Mouse (Mus musculus) heart, postnatal 0 days (tissue): ENCODE measurements at regions not wholly inside any gene's neighbourhood (a gene's known extent, or its start where the extent isn't known, plus 50 kb on each side); places are given as distances from the start of the nearest gene placed in this dataset.

Experiments used
- ATAC-seq: fragments of 200-750 bp; cut with Nextera tagmentation; 2 replicates; pipeline ENCODE4 v1.8.0; 2017; ENCODE audit warnings: low read depth, moderate number of reproducible peaks, moderate library complexity; ENCODE audit not compliant: insufficient read depth
- DNase-seq: peaks from one replicate; pipeline ENCODE4 v3.0.0-alpha.2; 2016; ENCODE audit warnings: low spot score
- H3K27ac ChIP-seq: fragments of 300-500 bp; sonication (generic); 2 replicates; pipeline ENCODE4 v1.5.1; 2014; ENCODE audit warnings: low read depth, mild to moderate bottlenecking
- H3K27me3 ChIP-seq: fragments of 300-500 bp; sonication (generic); 2 replicates; pipeline ENCODE4 v1.6.1; 2014; ENCODE audit warnings: low read length, mixed read lengths; ENCODE audit not compliant: control insufficient read depth, insufficient read depth
- H3K36me3 ChIP-seq: fragments of 300-500 bp; sonication (generic); replicated peaks from 2 replicates; pipeline ENCODE4 v1.6.1; 2014; ENCODE audit warnings: low read length, mixed read lengths; ENCODE audit not compliant: control insufficient read depth, insufficient read depth
- H3K4me1 ChIP-seq: fragments of 300-500 bp; sonication (generic); 2 replicates; pipeline ENCODE4 v1.6.1; 2014; ENCODE audit warnings: antibody characterized with exemption; ENCODE audit not compliant: control insufficient read depth, insufficient read depth
- H3K4me2 ChIP-seq: fragments of 300-500 bp; sonication (generic); 2 replicates; pipeline ENCODE4 v1.6.1; 2014; ENCODE audit warnings: low read depth, mild to moderate bottlenecking, low read length, moderate library complexity
- H3K4me3 ChIP-seq: fragments of 300-500 bp; sonication (generic); 2 replicates; pipeline ENCODE4 v1.5.1; 2014; ENCODE audit warnings: low read depth, low read length
- H3K9ac ChIP-seq: fragments of 300-500 bp; sonication (generic); replicated peaks from 2 replicates; pipeline ENCODE4 v1.6.1; 2014; ENCODE audit warnings: low read depth, low read length, mixed read lengths
- H3K9me3 ChIP-seq: fragments of 300-500 bp; sonication (generic); replicated peaks from 2 replicates; pipeline ENCODE4 v1.6.1; 2016; ENCODE audit warnings: low read length; ENCODE audit not compliant: control insufficient read depth
- CTCF ChIP-seq: IDR thresholded peaks from 2 replicates; pipeline ENCODE4 v1.5.1; 2016; ENCODE audit warnings: antibody characterized with exemption, control low read depth, low read depth
- EP300 ChIP-seq: IDR thresholded peaks from 2 replicates; pipeline ENCODE4 v1.6.1; 2016; ENCODE audit warnings: antibody characterized with exemption, low read depth
- WGBS: fragments of 180-500 bp; shearing (Covaris S2); extraction: QIAGEN DNeasy Blood & Tissue Kit; methylation state at CpG from one replicate; pipeline ENCODE4 v1.1.7; 2014; 5-methylcytosine and 5-hydroxymethylcytosine counted together

DNA sequence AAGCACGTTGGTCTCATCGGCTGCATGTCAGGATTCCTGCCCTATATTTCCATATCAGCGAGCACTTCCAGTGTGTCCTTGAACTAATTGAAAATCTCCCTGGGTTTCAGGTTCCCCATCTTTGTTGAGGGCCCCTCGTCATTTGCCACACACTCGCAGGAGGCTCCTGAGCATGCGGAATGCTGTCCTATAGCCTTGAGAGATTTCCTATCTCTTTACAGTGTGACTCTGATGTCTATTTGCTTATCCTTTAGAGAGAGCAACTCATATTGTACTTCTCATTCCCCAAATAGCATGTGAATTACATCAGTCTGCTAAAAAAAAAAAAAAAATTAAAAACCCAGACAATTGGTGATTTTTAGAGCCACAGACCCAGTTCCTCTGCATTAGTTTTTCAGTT, 845.1 kb downstream of the 5730522E02Rik start:
- no peak for TF ChIP-seq CTCF
- no peaks in the 10 kb centered on the region for H3K27me3 ChIP-seq
- no peak overlapping the region for H3K9ac ChIP-seq
- 26% methylated on average over 6 of the region's 6 CpGs for WGBS
- no peak overlapping the region for H3K4me2 ChIP-seq
- H3K4me1 ChIP-seq: no peaks in the 10 kb centered on the region
- DNase-seq: no peak
- no peak overlapping the region for H3K4me3 ChIP-seq
- no peaks in the 10 kb centered on the region for H3K9me3 ChIP-seq
- ATAC-seq: no peak
- no peaks in the 10 kb centered on the region for H3K36me3 ChIP-seq
- no peak overlapping the region for H3K27ac ChIP-seq

DNA sequence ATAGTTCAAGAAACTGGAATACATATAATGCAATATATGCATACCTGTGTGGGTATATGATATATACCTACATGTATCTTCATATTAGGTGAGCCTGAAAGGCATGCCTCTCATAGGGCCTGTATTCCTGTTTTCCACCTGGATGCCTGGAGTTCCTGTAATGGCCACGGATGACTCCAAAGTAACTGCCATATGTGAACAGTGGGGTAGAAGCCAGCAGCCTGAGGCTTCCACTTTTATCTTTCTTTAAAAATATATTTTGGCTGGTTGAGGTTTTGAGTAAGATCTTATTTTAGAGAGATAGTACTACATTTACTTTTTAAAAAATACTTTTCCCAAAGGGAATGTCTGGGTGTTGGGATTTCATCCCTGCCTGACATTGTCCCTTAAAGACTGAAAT, 850.8 kb downstream of the 5730522E02Rik start:
- TF ChIP-seq EP300 (no peak), CTCF (no peak)
- 83% methylated on average over 1 of the region's 1 CpGs for WGBS
- no peaks in the 10 kb centered on the region for H3K9me3 ChIP-seq
- no peaks in the 10 kb centered on the region for H3K36me3 ChIP-seq
- ATAC-seq (no peak), DNase-seq (no peak)
- no peak overlapping the region for H3K4me3 ChIP-seq
- no peaks in the 10 kb centered on the region for H3K27me3 ChIP-seq
- H3K4me1 ChIP-seq: no peaks in the 10 kb centered on the region
- H3K9ac ChIP-seq: no peak overlapping the region
- H3K27ac ChIP-seq: no peak overlapping the region
- H3K4me2 ChIP-seq: no peak overlapping the region

DNA sequence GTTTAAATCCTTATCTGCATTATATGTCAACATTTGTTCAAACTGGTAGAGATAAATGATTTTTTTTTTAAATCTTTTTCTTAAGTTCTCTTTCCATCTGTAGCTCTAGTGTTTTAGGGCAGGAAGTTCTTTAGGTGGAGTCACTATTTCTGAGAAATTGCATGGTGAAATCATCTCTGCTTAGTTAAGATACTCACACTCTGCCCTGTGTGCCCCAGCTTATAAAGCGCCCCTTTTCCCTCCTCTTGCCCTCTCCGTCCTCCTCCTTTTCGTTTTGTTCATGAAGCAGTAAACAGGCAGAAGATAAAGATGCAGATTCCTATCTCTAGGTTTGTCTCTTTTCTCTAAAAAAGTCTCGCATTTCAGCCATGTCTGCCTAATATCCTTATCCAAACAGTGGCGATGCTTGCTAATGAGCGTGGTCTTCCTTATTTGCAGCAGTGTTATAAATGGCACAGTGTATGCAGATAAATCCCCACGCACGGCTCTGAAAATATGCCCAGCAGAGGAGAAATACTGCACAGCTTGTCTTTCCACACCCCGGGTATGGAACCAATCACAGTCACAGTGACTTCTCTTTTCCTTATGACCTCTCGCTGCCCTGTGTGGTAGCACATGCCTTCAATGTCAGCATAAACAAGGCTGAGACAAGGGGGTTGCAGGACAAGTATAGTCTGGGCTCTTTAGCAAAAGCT, 852.7 kb downstream of the 5730522E02Rik start:
- Histone ChIP-seq H3K27me3 (no peaks in the 10 kb centered on the region), H3K9ac (no peak overlapping the region), H3K36me3 (no peaks in the 10 kb centered on the region), H3K4me3 (peak overlapping the region; percentile 34), H3K27ac (no peak overlapping the region), H3K4me1 (no peaks in the 10 kb centered on the region), H3K4me2 (peak overlapping the region; percentile 73), H3K9me3 (no peaks in the 10 kb centered on the region)
- TF ChIP-seq EP300 (no peak), CTCF (no peak)
- DNase-seq: peak; percentile 12
- ATAC-seq: 0 out of 2 replicates have a peak, but pooled peaks have one; percentile 49
- 8% methylated on average over 10 of the region's 10 CpGs for WGBS

DNA sequence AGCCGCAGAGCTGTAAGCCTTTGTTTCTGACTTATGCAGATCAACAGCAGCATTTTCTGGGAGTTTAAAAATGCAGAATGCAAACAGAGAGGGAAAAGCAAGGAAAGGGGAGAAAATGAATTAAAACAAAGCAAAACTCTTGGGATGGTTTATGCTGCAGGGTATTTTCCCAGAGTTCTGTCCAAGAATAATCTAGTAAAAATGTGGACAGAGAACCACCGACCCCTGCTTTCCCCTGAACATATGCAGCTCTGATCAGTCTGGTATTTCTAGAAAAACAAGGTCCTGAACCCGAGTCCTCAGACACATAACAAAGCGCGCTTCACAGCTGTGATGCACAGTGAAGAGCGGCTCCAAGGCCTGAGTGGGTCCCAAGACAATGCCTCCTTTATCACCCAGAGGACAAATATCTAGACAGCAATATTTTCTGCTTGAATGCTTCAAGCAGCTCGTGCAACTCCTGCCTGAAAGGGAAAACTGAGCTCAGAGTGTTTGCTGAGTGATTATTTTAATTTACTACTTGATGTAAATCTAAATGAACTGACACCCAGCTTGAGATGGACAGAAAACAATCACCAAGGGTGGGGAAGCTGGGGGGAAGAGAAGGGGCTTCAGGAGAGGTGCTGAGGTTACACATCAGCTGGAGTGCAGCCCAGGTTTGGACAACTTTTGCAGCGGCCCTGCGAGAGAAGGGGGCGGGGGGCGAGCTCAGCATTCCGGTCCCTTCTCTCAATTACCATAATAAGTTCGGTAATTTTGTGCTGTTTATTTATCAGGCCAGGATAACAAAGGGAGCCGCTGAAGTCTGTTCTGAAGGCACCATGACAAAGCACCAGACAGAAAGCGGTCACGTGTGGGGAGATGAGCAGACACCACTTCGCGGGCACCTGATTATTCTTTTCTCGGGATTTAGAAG, 853.6 kb downstream of the 5730522E02Rik start:
- Histone ChIP-seq H3K9ac (no peak overlapping the region), H3K4me1 (no peaks in the 10 kb centered on the region), H3K27ac (no peak overlapping the region), H3K4me3 (peak overlapping the region; percentile 34), H3K4me2 (peak overlapping the region; percentile 73), H3K36me3 (no peaks in the 10 kb centered on the region), H3K9me3 (no peaks in the 10 kb centered on the region), H3K27me3 (no peaks in the 10 kb centered on the region)
- no peak for TF ChIP-seq EP300
- no peak for TF ChIP-seq CTCF
- no peak for ATAC-seq
- 21% methylated on average over 19 of the region's 19 CpGs for WGBS
- no peak for DNase-seq

DNA sequence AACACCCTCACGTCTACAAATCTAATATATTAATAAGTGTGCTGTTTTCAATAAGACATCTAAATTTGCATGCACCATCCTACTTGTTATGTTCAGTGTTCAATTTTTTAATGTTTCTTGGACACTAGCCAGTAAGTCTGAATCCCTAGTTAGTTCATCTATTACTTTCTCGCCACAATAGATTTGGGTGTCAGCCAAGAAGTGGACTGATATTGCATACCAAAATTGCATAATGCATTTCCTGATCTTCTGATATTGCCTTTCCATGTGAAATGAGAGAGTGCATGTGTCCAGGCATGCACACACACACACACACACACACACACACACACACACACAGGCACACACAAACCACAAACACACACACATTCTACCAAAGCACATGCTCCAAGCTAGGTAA, 874.9 kb downstream of the 5730522E02Rik start:
- no peaks in the 10 kb centered on the region for H3K36me3 ChIP-seq
- no peak overlapping the region for H3K4me3 ChIP-seq
- H3K4me1 ChIP-seq: no peaks in the 10 kb centered on the region
- no peak for ATAC-seq
- H3K9ac ChIP-seq: no peak overlapping the region
- H3K4me2 ChIP-seq: no peak overlapping the region
- TF ChIP-seq CTCF (no peak), EP300 (no peak)
- H3K27ac ChIP-seq: no peak overlapping the region
- 33% methylated on average over 2 of the region's 2 CpGs for WGBS
- no peak for DNase-seq
- no peaks in the 10 kb centered on the region for H3K27me3 ChIP-seq
- no peaks in the 10 kb centered on the region for H3K9me3 ChIP-seq
